In genomic region chr13:109781466-109781865, GRCm38 (mm10) we compare ENCODE assay signal across 24 mouse cellular contexts.
"Had no signal": no experiment of that assay in that cellular context is flagged by ENCODE, and none has a peak within 500 bp of the region (broad histone marks: within the 10 kb centered on the region; RNA-seq: fewer than 3 reads in every experiment).

No protein-coding gene starts in this region.

- DNase-seq: gastrocnemius, postnatal 14 days; gastrocnemius, postnatal 36 days; heart, adult 11 months; heart, adult 2 months; heart, postnatal 14 days; heart, postnatal 36 days; kidney, adult 11 months; kidney, adult 2 months; kidney, adult 9 months; kidney, postnatal 14 days; kidney, postnatal 36 days; layer of hippocampus, adult 9-11 months; layer of hippocampus, postnatal 36 days; left cerebral cortex, postnatal 4 days had no signal

- H3K27me3 ChIP-seq: heart, embryonic 13.5 days; heart, embryonic 15.5 days; hindbrain, embryonic 13.5 days; hindbrain, embryonic 15.5 days; kidney, embryonic 15.5 days; limb, embryonic 13.5 days; limb, embryonic 15.5 days had no signal

- H3K4me1 ChIP-seq: kidney, embryonic 15.5 days; limb, embryonic 15.5 days had no signal

- H3K27ac ChIP-seq: heart, adult 2 months; heart, embryonic 13.5 days; heart, embryonic 15.5 days; hindbrain, embryonic 13.5 days; hindbrain, embryonic 15.5 days; hindbrain, postnatal 0 days; kidney, embryonic 15.5 days; kidney, postnatal 0 days; limb, embryonic 13.5 days; limb, embryonic 15.5 days had no signal

- H3K4me3 ChIP-seq: heart, adult 2 months; heart, embryonic 13.5 days; heart, embryonic 15.5 days; hindbrain, embryonic 13.5 days; hindbrain, embryonic 15.5 days; kidney, embryonic 15.5 days; limb, embryonic 13.5 days; limb, embryonic 15.5 days had no signal

- H3K36me3 ChIP-seq: heart, embryonic 15.5 days; hindbrain, embryonic 13.5 days; hindbrain, embryonic 15.5 days; kidney, embryonic 15.5 days; limb, embryonic 13.5 days; limb, embryonic 15.5 days had no signal

- ATAC-seq: hindbrain, postnatal 0 days; intestine, embryonic 16.5 days had no signal
